Mouse (Mus musculus) bone marrow macrophage, adult 2 months (primary cell): ENCODE measurements around the gene Gda.

Experiments used
- CTCF ChIP-seq: IDR thresholded peaks from 2 replicates; pipeline ENCODE4 v1.5.1; 2012; ENCODE audit warnings: low read depth, mild to moderate bottlenecking, low read length, moderate library complexity
- POLR2A ChIP-seq: IDR thresholded peaks from 2 replicates; pipeline ENCODE4 v1.6.1; 2012; ENCODE audit warnings: mild to moderate bottlenecking, low read depth, low read length, borderline replicate concordance

GRCm38 (mm10) chr19:21390904-21391303 is 82.3 kb downstream of the Gda start:
- no peak for TF ChIP-seq POLR2A
- TF ChIP-seq CTCF = no peak
